Mouse (Mus musculus): ENCODE data around the gene Tex19.1.

GRCm38 (mm10) chr11:121122024-121122670, 23.8 kb upstream of the Tex19.1 start:
- no peak for TF ChIP-seq CTCF (IDR thresholded peaks at IDR 0.05; ENCODE audit: low read depth)
- TF ChIP-seq EP300 (optimal IDR thresholded peaks at IDR 0.05): no peak
